Mouse (Mus musculus) cerebellum, adult 2 months (tissue): ENCODE measurements at regions not wholly inside any gene's neighbourhood (a gene's known extent, or its start where the extent isn't known, plus 50 kb on each side); places are given as distances from the start of the nearest gene placed in this dataset.

Experiments used
- CTCF ChIP-seq: fragments of 200-500 bp; IDR thresholded peaks from 2 replicates; pipeline ENCODE4 v1.5.1; 2011; ENCODE audit warnings: low read depth, mild to moderate bottlenecking, control low read depth, low read length, moderate library complexity, borderline replicate concordance; ENCODE audit not compliant: insufficient read depth
- POLR2A ChIP-seq: fragments of 200-500 bp; IDR thresholded peaks from 2 replicates; pipeline ENCODE4 v1.6.1; 2011; ENCODE audit warnings: low read length, control low read depth, borderline replicate concordance; ENCODE audit not compliant: insufficient read depth

DNA sequence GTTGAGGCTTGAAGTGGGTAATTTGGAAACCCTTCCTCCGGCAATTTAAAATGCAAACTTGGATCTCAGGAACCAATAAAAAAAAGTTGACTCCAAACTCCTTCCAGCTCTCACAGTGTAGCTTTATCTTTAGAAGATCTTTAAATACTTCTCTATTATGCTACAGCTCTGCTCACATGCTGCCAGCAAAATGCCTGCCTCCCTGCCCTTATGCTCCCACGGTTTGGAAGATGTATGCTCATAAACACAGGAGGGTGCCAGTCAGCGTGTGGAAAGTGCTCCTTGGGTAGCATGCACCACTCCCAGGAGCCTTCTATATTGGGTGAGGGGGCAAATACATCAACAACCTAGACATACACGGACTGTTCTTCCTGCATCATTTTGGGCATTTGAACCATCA lies 123.2 kb upstream of the Arl4c start:
- TF ChIP-seq POLR2A (no peak), CTCF (no peak)
